Mouse (Mus musculus) kidney, adult 2 months (tissue): ENCODE results near the gene Pls1. TPM values are rescaled to one million over a fixed set of nuclear protein-coding genes. Genes with fewer than 3 reads are reported as not detected.

Experiments
- DNase-seq: peaks from one replicate; pipeline ENCODE4 v3.0.0; 2021
- H3K27ac ChIP-seq: fragments of 200-500 bp; 2 replicates; pipeline ENCODE4 v1.5.1; 2012; ENCODE audit warnings: low read depth, low read length, control low read depth, inconsistent platforms; ENCODE audit not compliant: insufficient read depth
- H3K27me3 ChIP-seq: fragments of 200-500 bp; replicated peaks from 2 replicates; pipeline ENCODE4 v1.6.1; 2012; ENCODE audit warnings: mild to moderate bottlenecking, moderate library complexity, low read length, inconsistent platforms; ENCODE audit not compliant: control insufficient read depth, insufficient read depth
- H3K36me3 ChIP-seq: fragments of 200-500 bp; 2 replicates; pipeline ENCODE4 v1.6.1; 2012; ENCODE audit warnings: mild to moderate bottlenecking, moderate library complexity, low read length, inconsistent platforms; ENCODE audit not compliant: control insufficient read depth, insufficient read depth
- H3K4me1 ChIP-seq: fragments of 200-500 bp; 2 replicates; pipeline ENCODE4 v1.6.1; 2011; ENCODE audit warnings: low read length; ENCODE audit not compliant: control insufficient read depth, insufficient read depth
- H3K4me3 ChIP-seq: fragments of 200-500 bp; 2 replicates; pipeline ENCODE4 v1.5.1; 2011; ENCODE audit warnings: mild to moderate bottlenecking, low read depth, low read length, control low read depth; ENCODE audit not compliant: insufficient read depth
- CTCF ChIP-seq: fragments of 200-500 bp; conservative IDR thresholded peaks from 2 replicates; pipeline ENCODE4 v1.5.1; 2011; ENCODE audit warnings: low read depth, mild to moderate bottlenecking, control low read depth, low read length, moderate library complexity, mixed read lengths; ENCODE audit not compliant: insufficient read depth, insufficient read length
- POLR2A ChIP-seq: fragments of 200-500 bp; IDR thresholded peaks from one replicate; pipeline ENCODE4 v1.6.1; 2011; ENCODE audit warnings: low read depth, low read length, control low read depth
- WGBS: fragments of 180-500 bp; shearing (Covaris S2); methylation state at CpG from one replicate; pipeline ENCODE4 v1.1.7; 2018; 5-methylcytosine and 5-hydroxymethylcytosine counted together
- polyA plus RNA-seq: library from polyadenylated mRNA; depleted of rRNA; stranded (reverse); fragments of >200 nt; gene quantifications from 2 replicates; pipeline ENCODE4 v1.2.3, GENCODE M21; 2012

Pls1 gene
- polyA plus RNA-seq, 1 experiment: 21.6 TPM

DNA sequence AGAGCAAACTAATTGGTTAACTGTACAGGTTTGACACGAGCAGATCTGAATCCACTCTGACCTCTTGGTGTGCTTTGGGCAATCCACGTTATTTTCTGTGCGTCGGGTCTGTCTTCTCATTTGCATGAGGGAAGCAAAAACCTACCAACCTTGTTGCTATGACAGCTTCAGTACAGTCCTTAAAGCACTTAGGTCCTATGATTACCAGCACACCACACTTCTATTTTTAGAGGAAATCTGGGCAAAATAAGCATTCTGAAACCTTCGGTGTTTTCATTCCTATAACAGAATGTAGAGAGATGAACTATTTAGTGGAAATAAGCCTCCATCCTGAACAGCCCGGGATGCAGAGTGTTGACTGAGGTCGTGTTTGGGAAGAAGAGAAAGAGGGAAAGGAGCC is 22.6 kb downstream of the Pls1 start:
- no peaks in the 10 kb centered on the region for H3K27me3 ChIP-seq
- H3K36me3 ChIP-seq: no peaks in the 10 kb centered on the region
- H3K27ac ChIP-seq: no peak overlapping the region
- H3K4me3 ChIP-seq: no peak overlapping the region
- DNase-seq: no peak
- H3K4me1 ChIP-seq: peaks cover 3% of the 10 kb centered on the region; the same call in 1 of the 2 replicates
- WGBS: 67% methylated on average over 7 of the region's 7 CpGs
- TF ChIP-seq POLR2A: no peak
- no peak for TF ChIP-seq CTCF

- H3K27me3 ChIP-seq: no peaks in the 10 kb centered on the region
- H3K4me3 ChIP-seq: no peak overlapping the region
- H3K4me1 ChIP-seq: peaks cover 5% of the 10 kb centered on the region; the same call in 1 of the 2 replicates
- TF ChIP-seq POLR2A (no peak), CTCF (no peak)
- DNase-seq: peak; percentile 43
- H3K36me3 ChIP-seq: no peaks in the 10 kb centered on the region
- H3K27ac ChIP-seq: no peak overlapping the region
- 38% methylated on average over 4 of the region's 4 CpGs for WGBS
These were observed 29.4 kb downstream of the Pls1 start for GRCm38 (mm10) chr9:95815706-95816105.

DNA sequence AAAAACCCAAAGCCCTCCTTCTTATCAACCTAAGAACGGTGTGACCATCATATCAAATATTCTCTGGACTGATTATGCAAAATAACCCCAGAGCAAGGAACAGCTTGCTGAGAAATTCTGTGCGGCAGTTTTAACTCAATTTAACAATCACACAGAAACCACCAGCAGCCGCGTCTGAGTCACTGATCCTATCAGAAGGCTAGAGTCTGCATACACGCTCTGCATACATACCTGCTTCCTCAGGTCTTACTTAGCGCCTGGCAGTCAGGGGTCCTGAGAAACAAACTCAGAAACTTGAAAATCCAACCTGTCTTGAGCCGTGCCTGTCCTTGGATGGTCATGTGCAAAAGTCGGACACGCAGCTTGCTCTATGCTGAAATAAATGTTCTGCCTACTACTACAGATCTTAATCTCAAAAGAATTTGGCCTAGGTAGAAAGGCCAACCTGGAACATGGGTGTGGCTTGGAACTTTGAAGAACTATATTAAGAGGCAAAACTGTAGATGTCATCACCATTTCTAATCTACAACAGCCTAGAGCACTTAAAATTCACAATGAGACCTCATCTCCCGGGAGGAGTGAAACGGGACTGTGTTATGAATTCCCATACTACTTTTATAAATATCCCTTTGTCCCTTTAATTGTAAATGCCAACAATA is 30.0 kb downstream of the Pls1 start:
- Histone ChIP-seq H3K27ac (peak overlapping the region; percentile 90), H3K4me1 (peaks cover 5% of the 10 kb centered on the region; the same call in 1 of the 2 replicates), H3K36me3 (no peaks in the 10 kb centered on the region), H3K27me3 (no peaks in the 10 kb centered on the region), H3K4me3 (peak overlapping the region; percentile 40; the same call in 1 of the 2 replicates)
- 51% methylated on average over 11 of the region's 11 CpGs for WGBS
- TF ChIP-seq CTCF (no peak), POLR2A (no peak)
- peak; percentile 22 for DNase-seq

DNA sequence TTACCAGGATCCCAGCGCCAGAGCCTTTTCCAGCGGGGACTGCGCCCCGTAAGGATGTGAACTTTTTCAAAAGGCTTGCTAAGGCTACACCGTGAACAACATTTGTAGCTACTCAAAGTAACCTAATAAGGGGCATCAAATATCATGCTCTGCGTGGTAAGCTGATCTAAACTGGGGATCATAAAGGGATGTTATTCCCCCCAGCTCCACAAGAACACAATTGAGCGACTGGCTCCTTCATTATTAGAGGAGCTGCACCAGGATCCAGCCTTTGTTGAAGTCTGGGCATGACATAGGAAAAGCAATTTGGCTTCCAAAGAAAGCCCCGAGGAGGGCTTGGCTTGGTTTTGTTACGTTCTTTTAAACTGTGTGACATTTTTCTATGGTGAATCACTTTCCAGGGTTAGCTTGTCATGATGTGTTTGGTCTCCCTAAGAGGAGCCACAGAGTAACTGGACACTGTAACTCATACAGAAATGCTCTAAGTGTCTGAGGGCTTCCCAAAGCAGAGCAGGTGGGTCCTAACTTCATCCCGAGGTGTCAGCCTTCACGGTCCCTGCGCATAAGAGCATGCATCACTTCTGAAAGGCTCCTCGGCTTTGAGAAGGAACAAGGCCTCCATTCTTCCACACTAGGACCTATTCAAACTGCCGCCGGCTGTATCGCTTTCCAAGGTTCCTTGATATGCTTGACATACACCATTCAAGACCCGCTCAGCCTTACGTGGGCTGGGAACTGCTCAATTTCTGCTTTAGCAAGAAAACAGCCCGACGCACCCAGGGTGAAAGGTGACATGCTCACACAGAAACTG is 31.2 kb downstream of the Pls1 start:
- H3K36me3 ChIP-seq: no peaks in the 10 kb centered on the region
- peak overlapping the region; percentile 62; the same call in 1 of the 2 replicates for H3K27ac ChIP-seq
- peak; percentile 24 for DNase-seq
- no peak for TF ChIP-seq CTCF
- no peak for TF ChIP-seq POLR2A
- WGBS: 50% methylated on average over 20 of the region's 20 CpGs
- H3K27me3 ChIP-seq: no peaks in the 10 kb centered on the region
- peaks cover 5% of the 10 kb centered on the region; the same call in 1 of the 2 replicates for H3K4me1 ChIP-seq
- peak overlapping the region; percentile 2; the same call in 1 of the 2 replicates for H3K4me3 ChIP-seq

DNA sequence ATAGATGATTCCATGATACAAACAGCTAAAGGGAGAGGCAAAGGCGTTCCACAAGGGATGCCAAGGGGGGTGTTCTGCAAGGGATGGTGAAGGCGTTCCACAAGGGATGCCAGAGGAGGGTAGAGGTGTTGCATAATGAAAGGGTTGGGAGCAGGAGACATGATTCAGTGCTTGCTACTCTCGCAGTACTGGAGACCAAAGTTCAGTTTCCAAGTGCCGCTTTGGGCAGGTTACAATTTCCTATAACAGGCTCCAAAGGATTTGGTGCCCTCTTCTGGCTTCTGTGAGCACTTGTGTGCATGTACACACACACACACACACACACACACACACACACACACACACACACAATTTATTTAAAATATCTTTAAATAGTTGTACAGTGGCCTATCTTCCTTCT is 33.3 kb downstream of the Pls1 start:
- DNase-seq: peak; percentile 84
- Histone ChIP-seq H3K4me3 (no peak overlapping the region), H3K36me3 (no peaks in the 10 kb centered on the region), H3K27me3 (no peaks in the 10 kb centered on the region), H3K4me1 (peaks cover 5% of the 10 kb centered on the region; the same call in 1 of the 2 replicates), H3K27ac (peak overlapping the region; percentile 30; the same call in 1 of the 2 replicates)
- WGBS: 70% methylated on average over 4 of the region's 4 CpGs
- TF ChIP-seq CTCF (no peak; the same call in 1 of the 2 replicates), POLR2A (no peak)

DNA sequence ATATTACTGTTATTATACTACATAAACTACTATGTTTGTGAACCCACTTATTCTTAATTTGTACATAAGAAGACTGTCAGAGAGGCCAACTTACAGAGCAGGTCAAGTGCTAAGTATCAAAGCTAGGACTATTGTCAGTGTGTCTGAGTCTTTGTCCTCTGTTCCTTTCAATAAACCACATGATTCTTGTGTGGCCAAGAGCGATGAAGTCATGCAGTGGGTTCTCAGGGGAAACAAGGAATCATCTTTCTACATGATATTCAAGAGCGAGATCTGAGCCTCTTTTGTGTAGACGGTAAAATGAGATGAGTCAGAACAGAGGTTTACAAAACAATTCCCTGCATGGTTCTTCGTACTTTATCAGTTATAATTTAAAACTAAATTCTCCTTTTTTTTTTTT is 35.5 kb downstream of the Pls1 start:
- Histone ChIP-seq H3K4me3 (no peak overlapping the region), H3K36me3 (no peaks in the 10 kb centered on the region), H3K27ac (no peak overlapping the region), H3K27me3 (no peaks in the 10 kb centered on the region), H3K4me1 (no peaks in the 10 kb centered on the region)
- no peak for DNase-seq
- WGBS: 86% methylated on average over 4 of the region's 4 CpGs
- TF ChIP-seq CTCF: no peak
- no peak for TF ChIP-seq POLR2A

DNA sequence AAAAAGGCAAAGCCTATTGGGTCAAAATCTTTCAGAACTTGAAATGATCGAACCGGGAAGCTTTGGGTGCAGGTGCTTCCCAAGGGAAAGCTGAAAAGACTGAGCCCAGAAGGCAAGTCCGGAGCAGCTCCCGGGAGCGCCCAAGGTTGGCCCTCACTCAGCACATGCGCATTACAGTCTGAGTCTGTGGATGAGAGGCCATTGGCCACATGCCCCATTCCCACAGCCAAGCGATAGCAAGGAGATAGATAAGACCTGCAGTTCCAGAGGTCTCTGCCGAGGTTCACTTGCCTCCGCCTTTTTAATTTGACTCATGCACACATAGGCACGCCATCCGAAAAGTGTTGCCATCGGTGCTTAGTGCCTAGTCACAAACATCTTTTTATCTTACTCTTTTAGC is 39.7 kb downstream of the Pls1 start:
- no peak for TF ChIP-seq POLR2A
- no peak for TF ChIP-seq CTCF
- Histone ChIP-seq H3K27me3 (no peaks in the 10 kb centered on the region), H3K27ac (no peak overlapping the region), H3K36me3 (no peaks in the 10 kb centered on the region), H3K4me1 (no peaks in the 10 kb centered on the region), H3K4me3 (no peak overlapping the region)
- WGBS: 91% methylated on average over 12 of the region's 12 CpGs
- DNase-seq: no peak
